Mouse (Mus musculus): ENCODE measurements around the gene Tgfbr3.

Gene Tgfbr3

DNA sequence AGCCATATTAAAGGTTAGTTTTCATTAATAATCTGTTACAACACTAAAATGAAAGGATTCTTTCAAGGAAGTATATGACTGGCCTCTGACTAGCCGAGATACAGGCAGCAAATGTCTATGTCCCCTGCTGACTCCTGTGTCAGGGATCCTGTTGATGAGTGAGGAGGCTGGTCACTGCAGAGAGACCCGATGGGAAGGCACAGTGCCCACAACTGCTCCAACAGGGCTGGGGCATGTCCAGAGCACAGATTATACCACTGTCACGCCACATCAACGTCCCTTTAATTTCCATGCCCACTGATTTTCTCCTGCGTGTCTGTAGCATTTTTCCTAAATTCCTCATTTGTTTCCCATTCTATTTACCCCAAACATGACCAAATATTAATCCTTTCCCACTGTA lies 146.0 kb downstream of the Tgfbr3 start:
- DNase-seq, result no peak

DNA sequence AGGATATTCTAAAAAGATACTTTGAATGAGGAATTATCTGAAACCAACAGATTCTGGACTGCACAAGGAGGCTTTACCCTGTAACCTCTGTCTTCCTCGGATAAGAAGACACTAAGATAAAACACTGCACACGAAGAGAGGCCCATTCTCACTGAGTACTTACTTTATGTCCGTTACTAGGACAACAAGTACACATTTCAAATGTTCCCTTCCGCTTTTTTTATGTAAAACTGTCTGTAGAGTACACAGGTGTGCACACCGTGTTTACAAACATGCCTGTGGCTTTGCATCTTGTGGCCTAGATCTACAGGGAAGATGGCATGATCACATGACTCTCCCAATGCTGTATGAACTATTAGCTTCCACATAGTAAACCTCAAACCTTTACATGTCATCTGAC lies 146.6 kb downstream of the Tgfbr3 start:
- no peak for DNase-seq

DNA sequence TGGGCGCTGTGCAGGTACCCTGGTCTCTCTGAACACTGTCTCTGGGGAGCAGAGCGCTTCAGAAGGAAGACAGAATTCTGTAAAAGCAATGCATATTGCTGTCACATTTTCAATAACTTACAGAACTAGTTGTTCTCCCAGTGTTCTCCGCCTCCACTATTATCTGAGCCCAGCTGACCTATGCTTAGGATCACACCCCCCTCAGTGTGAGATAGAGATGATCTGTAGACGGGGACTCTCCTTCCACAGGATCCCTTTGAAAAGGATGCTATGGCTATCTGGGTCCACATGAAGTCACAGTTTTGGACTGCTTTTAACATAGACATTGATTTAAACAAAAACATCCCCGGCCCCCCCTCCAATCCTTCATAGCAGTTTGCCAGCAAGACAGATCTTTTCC lies 148.1 kb downstream of the Tgfbr3 start:
- no peak for DNase-seq

DNA sequence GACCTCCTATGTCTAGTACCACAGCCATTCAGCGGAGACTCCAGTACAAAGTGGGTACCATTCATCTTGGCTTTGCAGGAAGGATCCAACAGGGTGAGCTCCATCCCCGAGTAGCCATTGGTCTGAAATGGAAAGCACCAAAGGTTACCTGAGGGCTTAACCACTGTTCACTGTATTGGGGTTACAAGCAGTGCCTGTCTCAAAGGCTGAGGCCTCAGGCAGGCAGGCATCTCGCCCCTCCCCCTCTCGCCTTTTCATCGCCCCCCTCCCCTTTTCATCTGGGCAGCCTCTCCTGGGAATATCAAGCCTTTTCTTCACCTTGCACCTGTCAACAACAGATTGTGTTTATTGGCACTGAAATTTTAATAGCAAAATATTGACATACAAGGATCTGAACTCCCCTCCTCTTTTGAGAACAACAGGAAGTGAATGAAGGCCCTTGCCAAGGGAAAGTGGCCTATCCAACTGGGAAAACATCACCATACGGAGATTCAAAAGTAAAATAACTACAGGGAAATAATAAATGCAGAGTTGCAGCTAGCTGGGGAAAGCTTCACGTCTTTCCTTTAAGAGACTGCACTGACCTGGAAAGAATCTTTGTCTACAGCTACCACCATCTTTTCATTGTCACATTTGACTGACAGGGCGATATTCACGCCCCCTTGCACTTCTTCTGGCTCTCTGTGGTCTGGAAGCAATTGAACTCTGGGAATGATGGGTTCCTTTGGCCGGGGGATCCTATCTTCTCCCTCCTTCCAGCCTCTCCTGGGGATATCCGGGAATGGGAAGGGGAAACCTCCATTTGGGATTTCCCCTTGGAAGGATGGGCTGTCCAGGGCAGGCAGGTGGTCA lies 149.4 kb downstream of the Tgfbr3 start:
- DNase-seq, result peak; percentile 88

DNA sequence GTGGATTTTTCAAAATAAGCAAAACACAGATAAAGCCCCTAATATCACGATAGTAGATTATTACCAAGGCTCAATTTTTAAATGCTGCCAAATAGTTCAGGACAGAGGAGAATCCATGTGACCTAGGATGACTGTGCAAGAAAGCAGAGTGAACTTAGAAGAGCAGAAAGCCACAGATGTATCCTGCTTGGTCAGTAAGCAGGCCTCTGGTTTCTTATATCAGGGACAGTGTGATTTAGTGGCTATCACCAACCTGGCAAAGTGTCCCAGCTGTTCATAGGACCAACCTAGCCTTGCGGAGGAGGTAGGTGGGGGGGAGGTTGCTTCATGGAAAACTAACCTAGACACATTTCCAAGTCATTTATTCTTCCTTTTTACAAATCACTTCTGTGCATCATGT lies 156.1 kb downstream of the Tgfbr3 start:
- no peak for DNase-seq

DNA sequence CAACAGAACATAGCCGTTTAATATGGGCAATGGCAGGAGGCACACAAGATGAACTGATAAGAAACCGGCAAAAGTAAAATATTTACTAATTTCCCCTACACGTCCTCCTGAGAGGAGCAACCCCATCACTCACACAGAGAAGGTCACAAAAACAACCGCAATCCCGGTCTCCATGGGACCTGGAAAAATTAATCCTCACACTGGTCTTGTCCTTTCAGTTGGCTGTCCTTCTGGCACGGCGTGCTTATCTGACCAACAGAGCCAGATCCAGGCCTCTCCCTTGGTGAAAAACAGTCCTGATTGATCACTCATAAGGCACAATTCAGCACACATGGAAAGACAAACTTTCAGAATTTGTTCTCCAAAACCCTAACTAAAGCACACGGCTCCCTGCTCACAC lies 157.2 kb downstream of the Tgfbr3 start:
- peak; percentile 86 for DNase-seq

DNA sequence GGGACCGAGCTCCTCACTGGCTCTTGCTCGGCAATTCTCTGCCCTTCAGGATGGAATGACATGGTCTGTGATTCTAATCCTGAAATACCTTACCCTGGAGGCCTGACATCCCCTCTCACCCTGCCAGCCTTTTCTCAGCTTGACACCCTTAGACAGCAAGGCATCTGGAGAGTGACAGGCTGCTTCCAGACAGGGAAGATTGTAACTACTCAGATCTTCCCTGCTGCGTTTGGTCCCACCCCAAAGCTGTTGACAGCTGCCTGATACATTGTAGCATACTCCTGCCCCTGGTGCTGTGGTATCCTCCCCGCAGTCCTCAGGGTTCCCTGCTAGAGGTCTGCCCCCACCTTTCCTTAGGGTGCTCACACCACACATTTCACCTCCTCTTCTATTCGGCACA lies 160.1 kb downstream of the Tgfbr3 start:
- peak; percentile 93 for DNase-seq

DNA sequence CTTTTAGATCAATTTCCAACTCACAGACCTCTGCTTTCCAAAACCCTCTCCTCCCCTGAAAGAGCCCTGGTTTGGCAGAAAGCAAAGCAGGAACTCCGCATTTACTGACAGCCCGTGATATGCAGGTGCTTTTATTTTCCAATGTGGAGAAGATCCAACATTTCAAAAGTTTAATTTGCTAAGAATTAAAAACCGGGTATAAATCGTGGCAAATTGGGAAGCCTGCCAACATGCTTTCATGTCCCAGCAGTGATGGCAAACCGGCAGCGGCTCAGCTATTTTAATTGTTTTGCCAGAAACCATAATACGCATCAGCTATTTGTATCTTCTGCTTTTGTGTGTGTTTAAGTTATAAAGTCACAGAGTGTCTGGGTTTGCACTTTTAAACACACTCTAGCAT lies 162.9 kb downstream of the Tgfbr3 start:
- no peak for DNase-seq

DNA sequence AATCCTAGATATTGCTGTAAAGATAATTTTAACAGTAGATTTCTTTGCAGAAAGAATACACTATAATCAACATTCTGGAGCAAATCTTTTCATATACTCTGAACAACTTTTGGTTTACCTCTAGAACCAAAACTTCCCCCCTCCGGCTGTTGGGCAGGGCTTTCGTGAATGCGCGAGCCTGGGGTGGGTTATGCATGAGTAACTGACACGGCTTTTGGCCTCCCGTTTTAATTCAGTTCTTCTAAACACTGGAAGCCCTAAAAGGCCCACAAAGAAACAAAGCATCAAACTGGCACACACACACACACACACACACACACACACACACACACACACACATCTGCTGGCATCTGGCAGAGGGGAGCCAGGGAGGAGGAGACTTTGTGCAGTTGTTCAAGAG lies 164.3 kb downstream of the Tgfbr3 start:
- no peak for DNase-seq

DNA sequence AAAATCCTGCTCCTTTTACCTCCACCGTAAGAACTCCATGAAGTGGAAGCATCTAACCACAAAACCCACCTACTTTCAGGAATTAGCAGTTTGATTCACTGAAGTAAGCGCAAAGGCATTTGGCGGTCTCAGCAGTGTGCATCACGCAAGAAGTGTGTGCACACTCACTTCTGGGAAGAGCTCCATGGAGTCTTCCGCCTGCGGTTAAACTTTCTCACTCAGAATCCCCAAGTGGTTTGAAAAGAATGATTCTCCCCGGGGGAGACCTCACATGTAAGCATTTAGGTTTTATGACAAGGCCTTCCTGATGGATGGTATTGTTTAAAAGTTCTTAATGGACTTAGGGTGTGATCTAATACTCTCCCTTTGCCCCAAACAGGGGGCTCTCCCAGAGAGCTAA lies 164.9 kb downstream of the Tgfbr3 start:
- peak; percentile 91 for DNase-seq

DNA sequence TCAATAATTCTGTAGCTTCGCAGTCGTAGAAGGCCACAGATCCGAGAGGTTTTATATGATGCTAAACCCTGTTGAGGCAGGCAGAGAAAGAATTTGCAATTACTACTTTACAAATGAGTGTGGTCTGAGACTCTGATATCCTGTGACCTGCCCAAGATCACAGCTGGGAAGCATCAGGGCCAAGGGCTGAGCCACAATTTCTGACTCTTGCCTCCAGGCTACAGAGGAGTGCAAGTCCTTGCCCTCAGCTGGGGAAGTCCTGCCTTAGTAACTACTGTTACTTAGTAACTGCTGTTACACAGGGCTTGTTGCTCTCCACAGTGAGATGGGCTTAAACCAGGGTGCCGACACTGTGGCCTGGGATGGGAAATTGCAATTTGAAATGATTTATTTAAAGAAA lies 166.8 kb downstream of the Tgfbr3 start:
- peak; percentile 96 for DNase-seq

DNA sequence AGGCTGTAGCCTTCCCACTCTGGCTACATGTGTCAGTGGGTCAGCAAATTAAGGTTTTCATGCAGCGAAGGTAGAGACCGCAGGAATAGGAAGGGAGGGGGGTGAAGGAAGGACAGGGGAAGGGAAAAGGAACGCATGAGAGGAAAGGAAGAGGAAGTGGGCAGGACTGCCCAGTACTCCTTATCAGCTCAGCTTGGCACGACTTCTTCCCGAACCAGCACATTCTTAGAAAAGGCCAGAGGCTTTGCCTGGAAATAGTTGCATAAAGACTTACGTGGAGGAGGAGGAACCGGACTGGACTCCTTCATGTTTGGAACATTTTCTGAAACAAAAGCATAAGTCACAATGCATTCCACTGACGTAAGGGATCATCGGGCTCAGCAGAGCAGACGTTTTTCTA lies 168.3 kb downstream of the Tgfbr3 start:
- peak; percentile 96 for DNase-seq

DNA sequence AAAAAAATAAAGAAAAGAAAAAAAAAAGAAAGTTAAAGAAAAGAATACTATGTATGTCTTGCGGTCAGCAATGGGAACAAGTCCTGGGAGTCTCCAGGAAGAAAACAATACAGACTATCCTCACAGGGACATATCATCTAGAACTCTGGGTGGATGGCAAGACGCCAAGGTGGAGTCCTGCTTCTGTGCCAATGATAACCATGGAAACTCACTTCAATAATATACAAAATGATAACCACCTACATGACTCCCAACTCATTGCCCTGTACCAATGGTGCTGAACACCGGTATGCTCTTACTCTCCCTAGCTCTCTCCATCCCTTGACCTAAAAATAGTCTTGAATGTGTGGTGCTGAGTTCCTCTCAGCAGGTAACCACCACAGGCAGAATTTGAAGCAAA lies 168.8 kb downstream of the Tgfbr3 start:
- DNase-seq, result peak; percentile 94

DNA sequence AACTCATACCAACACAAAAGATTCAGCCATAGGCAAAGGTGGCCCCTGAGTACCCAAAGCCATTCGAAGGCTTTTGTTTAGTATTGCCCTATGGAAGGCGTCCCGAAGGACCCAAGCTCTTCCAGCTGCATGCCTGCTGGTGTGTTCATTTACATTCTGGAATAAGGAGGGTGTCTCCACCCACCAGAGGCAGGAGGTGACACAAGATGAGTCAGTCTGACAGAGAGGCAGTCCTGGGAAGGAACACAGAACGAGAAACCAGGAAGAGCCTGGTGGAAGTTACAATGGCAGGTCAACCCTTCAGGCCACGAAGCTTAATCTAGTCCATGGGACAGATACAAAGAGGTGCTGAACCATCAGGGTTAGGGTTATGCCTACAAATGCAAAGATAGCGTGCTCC lies 169.5 kb downstream of the Tgfbr3 start:
- DNase-seq, result peak; percentile 85

DNA sequence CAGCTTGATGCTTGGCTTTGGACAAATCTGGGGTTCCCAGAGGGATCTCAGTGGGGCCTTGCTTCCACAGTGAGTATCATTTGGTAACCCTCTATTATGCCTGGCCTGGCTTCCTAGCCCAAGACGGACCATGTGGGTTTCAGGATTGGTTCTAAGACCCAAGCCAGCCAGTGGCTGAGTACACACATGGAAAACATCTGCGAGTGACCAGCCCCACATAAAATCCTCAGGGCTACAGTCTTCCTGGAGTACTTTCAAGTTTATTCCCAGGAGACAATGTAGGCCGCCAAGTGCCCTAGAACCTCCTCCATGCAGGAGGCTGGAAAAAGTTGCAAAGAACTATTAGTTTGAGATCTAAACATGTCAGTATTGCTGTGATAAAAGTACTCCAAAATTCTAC lies 172.6 kb downstream of the Tgfbr3 start:
- DNase-seq, result peak; percentile 99

DNA sequence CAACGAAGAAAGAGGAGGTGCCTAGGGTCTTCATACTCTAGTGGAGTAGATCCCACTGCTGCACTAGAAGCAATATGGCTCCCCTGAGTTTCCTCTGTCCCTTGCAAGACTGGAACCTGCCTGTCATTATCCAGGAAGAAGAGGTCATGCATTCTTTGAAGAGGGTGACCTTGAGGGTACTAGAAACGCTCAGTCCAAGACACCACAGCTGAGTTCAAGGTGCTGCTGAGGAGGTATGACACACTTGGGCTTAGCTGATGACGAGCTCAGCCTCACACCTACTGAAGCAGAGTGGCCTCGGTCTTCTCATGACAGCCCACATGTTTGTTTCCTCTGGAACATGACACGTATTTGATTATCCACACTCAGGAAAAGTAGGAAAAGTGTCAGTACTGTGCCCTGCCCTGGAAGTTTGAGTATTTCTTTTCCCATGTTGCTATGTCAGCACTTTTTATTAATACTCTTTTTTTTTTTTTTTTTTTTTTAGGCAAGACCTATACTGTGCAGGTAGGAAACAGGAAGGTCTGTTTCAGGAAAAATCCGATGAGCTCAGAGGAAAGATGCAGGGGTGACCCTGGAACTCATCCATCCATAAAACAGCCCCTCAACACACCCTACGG lies 176.7 kb downstream of the Tgfbr3 start:
- DNase-seq, result no peak

DNA sequence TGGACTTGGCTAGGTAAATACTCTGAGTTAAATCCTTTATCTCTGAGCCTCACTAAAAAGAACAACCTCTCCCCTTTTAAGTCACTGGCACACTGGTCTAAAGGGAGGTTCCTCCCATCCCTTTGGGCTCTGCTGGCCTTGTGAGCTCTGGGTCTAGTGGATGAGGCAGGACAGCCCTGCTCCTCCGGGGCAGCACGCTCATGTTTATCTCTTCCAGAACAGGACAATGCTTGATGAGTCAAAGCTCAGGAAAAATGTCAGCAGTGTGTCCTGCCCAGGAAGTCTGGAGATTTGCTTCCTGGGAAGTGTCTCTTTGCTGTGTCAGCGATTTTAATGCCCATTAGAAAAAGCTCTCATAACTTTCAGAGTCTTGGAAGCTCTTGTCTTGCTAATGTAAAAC lies 177.6 kb downstream of the Tgfbr3 start:
- peak; percentile 91 for DNase-seq

DNA sequence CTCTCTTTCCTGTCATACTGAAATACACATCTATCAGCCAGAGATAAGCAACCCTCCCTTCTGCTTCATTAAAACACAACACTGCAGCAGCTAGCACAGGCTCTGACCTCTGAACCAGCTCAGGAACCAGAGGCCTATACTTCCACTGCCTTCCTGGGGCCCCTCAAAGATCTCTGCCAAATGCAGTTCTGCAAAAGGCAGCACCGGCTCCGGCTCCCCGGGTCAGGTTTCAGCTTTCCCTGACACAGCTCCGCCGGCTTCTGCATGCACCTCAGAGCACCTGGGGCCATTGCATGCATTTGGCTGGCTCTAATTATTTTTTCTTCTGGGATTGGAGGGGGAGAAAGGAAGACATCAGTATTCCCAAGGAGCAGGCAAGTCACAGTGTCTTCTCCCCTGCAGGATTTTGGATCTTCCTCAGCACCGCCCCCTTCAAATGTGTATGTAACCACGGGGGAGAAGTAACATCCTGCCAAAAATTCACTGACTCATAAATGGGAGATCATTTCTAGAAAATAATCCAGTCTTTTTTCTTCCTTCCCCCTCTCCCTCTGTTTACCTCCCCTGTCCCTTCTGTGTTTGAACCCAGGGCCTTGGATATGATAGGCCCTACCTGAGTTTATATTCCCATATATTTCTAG lies 178.4 kb downstream of the Tgfbr3 start:
- peak; percentile 92 for DNase-seq

DNA sequence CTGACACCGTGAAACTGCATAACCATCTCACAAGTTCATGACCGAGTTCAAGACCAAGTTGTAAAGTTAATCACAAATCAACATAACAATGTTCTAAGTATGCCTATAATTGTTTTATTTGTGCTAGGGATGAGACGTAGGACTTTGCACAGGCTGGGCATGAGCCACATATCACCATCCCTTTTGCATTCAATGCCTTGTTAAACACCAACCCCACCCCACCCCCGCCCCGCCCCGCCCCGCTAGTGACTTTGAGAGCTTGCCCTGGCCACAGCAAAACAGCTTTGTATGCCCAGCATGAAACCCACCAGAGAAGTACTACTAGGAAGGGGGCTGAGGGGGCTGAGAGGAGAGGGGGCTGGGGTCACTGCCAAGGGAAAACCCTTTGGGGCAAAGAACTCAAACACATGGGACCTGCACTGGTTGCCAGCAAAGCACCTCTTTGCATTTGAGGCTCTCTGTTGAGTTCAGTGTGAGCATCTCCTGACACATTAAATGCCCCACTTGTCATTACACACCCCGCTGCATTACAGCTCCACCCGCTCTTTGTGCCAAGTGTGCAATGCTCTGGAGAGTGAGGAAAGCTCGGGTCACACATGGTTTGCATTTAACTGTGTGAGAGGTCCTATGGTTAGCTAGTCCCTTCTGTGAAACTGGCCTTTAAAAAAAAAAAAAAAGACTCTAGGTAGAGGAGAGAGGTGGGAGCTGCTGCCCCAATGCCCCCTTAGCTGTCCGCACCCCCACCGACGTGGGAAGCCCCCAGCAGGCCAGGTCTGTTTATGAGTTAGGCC lies 179.1 kb downstream of the Tgfbr3 start:
- no peak for DNase-seq

DNA sequence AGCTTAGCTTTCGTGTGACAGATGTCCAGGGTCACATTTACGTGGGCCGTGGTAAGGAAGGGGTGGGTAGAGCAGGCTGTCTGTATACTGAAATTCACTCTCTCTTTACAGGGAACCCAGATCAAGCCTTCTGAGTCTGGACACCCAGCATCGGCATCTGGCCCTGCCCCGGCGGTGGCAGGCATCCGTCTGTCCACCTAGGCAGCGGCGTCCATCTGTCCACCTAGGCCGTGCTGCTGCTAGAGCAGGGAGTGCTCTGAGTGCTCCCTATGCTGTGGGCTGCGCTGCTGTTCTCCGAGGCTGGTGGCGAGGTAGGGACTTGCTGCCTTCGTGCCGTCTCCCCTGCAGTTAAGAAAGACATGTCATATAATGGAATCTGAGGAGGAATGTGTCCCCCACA lies 180.0 kb downstream of the Tgfbr3 start:
- DNase-seq, result no peak

DNA sequence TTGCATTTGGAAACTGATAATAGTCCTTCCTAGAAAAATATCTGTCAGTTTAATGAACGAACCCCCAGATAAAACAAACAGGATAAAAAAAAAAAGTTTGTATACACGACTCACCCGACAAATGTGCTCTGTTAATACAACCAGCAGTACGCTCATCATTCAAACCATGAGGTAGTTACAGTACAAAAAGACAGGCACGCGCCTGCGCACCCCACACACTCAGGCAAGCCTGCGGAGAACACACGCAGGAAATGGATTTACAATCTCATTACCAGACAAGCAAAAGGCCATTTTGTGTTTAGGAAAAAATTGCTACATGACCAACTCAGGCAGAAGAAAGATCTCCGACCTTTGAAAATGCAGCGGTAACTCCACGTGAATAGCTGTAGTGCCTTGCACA lies 182.6 kb downstream of the Tgfbr3 start:
- no peak for DNase-seq

DNA sequence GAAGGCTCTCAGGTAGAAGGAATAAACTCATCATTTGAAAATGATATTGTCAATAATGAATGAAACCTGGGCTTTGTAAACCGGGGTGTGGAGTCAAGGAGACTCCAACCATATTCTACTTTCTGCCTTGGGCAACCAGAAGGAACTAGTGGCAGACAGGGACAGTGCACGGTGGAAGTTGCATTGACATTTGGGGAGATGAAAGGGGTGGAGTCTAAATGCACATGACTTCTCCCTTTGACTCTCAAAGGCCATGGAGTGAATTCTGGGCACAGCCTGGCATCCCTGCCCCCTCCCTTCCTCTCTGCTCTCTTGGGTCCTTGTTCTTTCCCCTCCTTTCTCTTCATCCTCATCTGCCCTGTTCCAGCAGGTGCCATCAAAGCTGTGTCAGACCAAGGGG lies 183.3 kb downstream of the Tgfbr3 start:
- DNase-seq, result no peak

DNA sequence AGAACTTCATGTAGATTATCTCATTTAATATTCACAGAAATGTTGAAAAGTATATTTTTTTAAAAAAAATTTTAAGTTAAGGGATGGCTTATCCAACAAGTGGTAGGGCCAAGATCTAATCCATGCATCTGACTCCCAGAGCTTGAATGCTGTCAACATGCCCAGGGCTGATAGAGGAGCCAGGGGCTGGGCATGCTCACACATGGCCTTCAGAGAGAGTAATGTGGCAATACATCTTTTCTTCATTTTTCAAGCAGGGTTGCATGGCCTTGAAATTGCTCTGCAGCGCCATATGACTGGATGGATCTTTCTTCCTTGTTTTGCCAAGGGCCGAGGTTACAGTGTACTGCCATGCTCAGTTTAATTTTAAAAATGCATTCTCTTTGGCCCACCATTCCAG lies 185.8 kb downstream of the Tgfbr3 start:
- no peak for DNase-seq
